Mouse (Mus musculus): ENCODE data around the gene Magi3.

- TF ChIP-seq POLR2A (IDR thresholded peaks at IDR 0.05; ENCODE audit: low read depth, low read length) (no peak), CTCF (IDR thresholded peaks at IDR 0.05; ENCODE audit: extremely low read depth, insufficient read depth, insufficient read length, insufficient replicate concordance) (no peak)
Observed at GRCm38 (mm10) chr3:104243972-104244371, 23.8 kb upstream of the Magi3 start.
